Mouse (Mus musculus): ENCODE measurements at regions not wholly inside any gene's neighbourhood (a gene's known extent, or its start where the extent isn't known, plus 50 kb on each side); places are given as distances from the start of the nearest gene placed in this dataset.

DNA sequence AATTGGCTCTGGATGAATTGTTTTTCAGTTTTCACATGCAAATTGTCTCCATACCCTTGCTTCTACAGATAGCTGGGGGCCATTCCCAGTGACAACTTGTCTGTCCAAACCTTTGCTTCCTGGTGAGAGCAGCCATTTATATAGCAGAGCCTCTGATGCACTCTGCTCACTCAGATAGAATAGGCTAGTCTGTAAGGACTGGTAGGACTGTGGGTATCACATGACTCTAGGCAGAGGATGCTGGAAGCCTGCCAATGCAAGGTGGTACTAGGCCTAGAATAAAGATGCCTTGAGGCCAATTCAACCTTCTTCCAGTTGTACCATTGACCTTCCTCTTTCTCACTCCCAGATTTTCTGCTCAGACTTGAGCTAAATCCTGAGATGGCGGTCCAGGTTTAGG lies 188.2 kb upstream of the Ntm start:
- no peaks in the 10 kb centered on the region for H3K36me3 ChIP-seq (ENCODE audit: control insufficient read depth in 1 of 2, insufficient read depth in 2 of 2, low read length in 2 of 2)
- no peak for DNase-seq (ENCODE audit: low read depth, low spot score)
- TF ChIP-seq USF1 (IDR thresholded peaks at IDR 0.05; ENCODE audit: low read depth, low read length) (no peak), BHLHE40 (IDR thresholded peaks at IDR 0.05; ENCODE audit: borderline replicate concordance, low read depth, low read length) (no peak), MAZ (IDR thresholded peaks at IDR 0.05; ENCODE audit: low read depth, low read length) (no peak), EP300 (IDR thresholded peaks at IDR 0.05; ENCODE audit: low read depth in 1 of 2, low read length in 2 of 2) (no peak), JUND (IDR thresholded peaks at IDR 0.05; ENCODE audit: low read depth, low read length) (no peak), MAFK (IDR thresholded peaks at IDR 0.05; ENCODE audit: borderline replicate concordance, low read depth, low read length) (no peak), CHD2 (IDR thresholded peaks at IDR 0.05; ENCODE audit: low read length) (no peak), MAX (IDR thresholded peaks at IDR 0.05; ENCODE audit: low read length) (no peak), USF2 (IDR thresholded peaks at IDR 0.05; ENCODE audit: borderline replicate concordance in 1 of 2, insufficient read depth in 1 of 2, low read depth in 1 of 2, low read length in 2 of 2) (no peak), MYC (IDR thresholded peaks at IDR 0.05; ENCODE audit: low read depth, low read length) (no peak), RCOR1 (IDR thresholded peaks at IDR 0.05; ENCODE audit: low read depth, low read length) (no peak), POLR2A (IDR thresholded peaks at IDR 0.05; ENCODE audit: control insufficient read depth in 1 of 2, insufficient read depth in 1 of 2, low read depth in 1 of 2, low read length in 2 of 2, poor library complexity in 1 of 2) (no peak), GABPA (IDR thresholded peaks at IDR 0.05; ENCODE audit: low read depth, low read length) (no peak), ZNF384 (IDR thresholded peaks at IDR 0.05; ENCODE audit: low read depth, low read length) (no peak), POLR2AphosphoS5 (IDR thresholded peaks at IDR 0.05; ENCODE audit: borderline replicate concordance, low read depth, low read length) (no peak), TBP (IDR thresholded peaks at IDR 0.05; ENCODE audit: low read depth, low read length) (no peak)
- H3K79me2 ChIP-seq (ENCODE audit: control insufficient read depth, insufficient read depth, low read length, poor library complexity) = no peaks in the 10 kb centered on the region
- no peak overlapping the region for H3K9ac ChIP-seq (ENCODE audit: control insufficient read depth, low read depth, low read length, poor library complexity, severe bottlenecking)
- no peak overlapping the region for H3K27ac ChIP-seq (ENCODE audit: control insufficient read depth, low read depth, low read length)
- no peaks in the 10 kb centered on the region for H3K9me3 ChIP-seq (replicated peaks; ENCODE audit: insufficient read depth, low read length)
- no peaks in the 10 kb centered on the region for H3K4me1 ChIP-seq (ENCODE audit: control insufficient read depth in 1 of 2, insufficient read depth in 2 of 2, low read length in 2 of 2)
- H3K27me3 ChIP-seq (ENCODE audit: control insufficient read depth in 1 of 2, insufficient read depth in 2 of 2, low read length in 2 of 2) = no peaks in the 10 kb centered on the region
- no peak overlapping the region for H3K4me3 ChIP-seq (ENCODE audit: control insufficient read depth in 1 of 2, insufficient read depth in 1 of 2, low read depth in 2 of 2, low read length in 2 of 2)

DNA sequence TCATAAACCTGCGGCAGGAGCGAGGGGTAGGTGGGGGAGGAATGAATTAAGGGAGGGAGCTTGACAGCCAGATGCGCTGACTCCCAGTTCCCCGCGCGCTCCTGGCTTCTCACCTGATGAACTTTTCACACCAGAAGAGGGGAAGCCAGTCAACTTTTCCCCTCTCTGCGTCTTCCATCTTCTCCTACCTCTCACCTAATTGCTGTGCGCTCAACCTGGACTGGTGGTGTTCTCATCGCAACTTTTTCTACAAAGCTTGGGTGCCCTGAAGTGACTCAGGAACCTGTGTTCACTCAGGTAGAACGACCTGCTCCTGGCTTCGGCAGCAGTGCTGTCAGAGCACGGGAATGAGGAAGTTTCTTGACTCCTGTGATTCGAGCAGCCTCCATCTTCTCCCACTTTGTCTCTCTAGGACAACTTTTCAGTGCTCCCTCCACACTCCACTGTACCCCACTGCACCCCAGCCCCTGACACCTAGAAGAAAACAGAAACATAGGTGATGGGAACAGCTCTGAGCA lies 203.4 kb upstream of the Ntm start:
- Histone ChIP-seq H3K9ac (ENCODE audit: control insufficient read depth, low read depth, low read length, poor library complexity, severe bottlenecking) (no peak overlapping the region), H3K27ac (ENCODE audit: control insufficient read depth, low read depth, low read length) (no peak overlapping the region), H3K79me2 (ENCODE audit: control insufficient read depth, insufficient read depth, low read length, poor library complexity) (no peaks in the 10 kb centered on the region), H3K4me1 (ENCODE audit: control insufficient read depth in 1 of 2, insufficient read depth in 2 of 2, low read length in 2 of 2) (no peaks in the 10 kb centered on the region), H3K36me3 (ENCODE audit: control insufficient read depth in 1 of 2, insufficient read depth in 2 of 2, low read length in 2 of 2) (no peaks in the 10 kb centered on the region), H3K9me3 (replicated peaks; ENCODE audit: insufficient read depth, low read length) (no peaks in the 10 kb centered on the region), H3K4me3 (ENCODE audit: control insufficient read depth in 1 of 2, insufficient read depth in 1 of 2, low read depth in 2 of 2, low read length in 2 of 2) (no peak overlapping the region), H3K27me3 (ENCODE audit: control insufficient read depth in 1 of 2, insufficient read depth in 2 of 2, low read length in 2 of 2) (no peaks in the 10 kb centered on the region)
- TF ChIP-seq BHLHE40 (IDR thresholded peaks at IDR 0.05; ENCODE audit: borderline replicate concordance, low read depth, low read length) (no peak), POLR2AphosphoS5 (IDR thresholded peaks at IDR 0.05; ENCODE audit: borderline replicate concordance, low read depth, low read length) (no peak), POLR2AphosphoS2 (IDR thresholded peaks at IDR 0.05; ENCODE audit: low read length) (no peak), TCF12 (IDR thresholded peaks at IDR 0.05; ENCODE audit: low read depth, low read length) (no peak), KAT2A (conservative IDR thresholded peaks at IDR 0.05; ENCODE audit: low read depth, low read length) (no peak), GABPA (IDR thresholded peaks at IDR 0.05; ENCODE audit: low read depth, low read length) (no peak), RCOR1 (IDR thresholded peaks at IDR 0.05; ENCODE audit: low read depth, low read length) (no peak), MAFK (IDR thresholded peaks at IDR 0.05; ENCODE audit: borderline replicate concordance, low read depth, low read length) (no peak), CTCF (IDR thresholded peaks at IDR 0.05 in 2 of 3, conservative IDR thresholded peaks at IDR 0.05 in 1 of 3; ENCODE audit: control insufficient read depth in 1 of 3, insufficient read depth in 1 of 3, low read depth in 2 of 3, low read length in 3 of 3, poor library complexity in 1 of 3, severe bottlenecking in 1 of 3) (no peak), USF1 (IDR thresholded peaks at IDR 0.05; ENCODE audit: low read depth, low read length) (no peak)
- no peak for DNase-seq (ENCODE audit: low read depth, low spot score)
